Mouse (Mus musculus) midbrain, embryonic 11.5 days (tissue): ENCODE measurements around the gene Tff3. TPM values are rescaled to one million over a fixed set of nuclear protein-coding genes. Genes with fewer than 3 reads are reported as not detected.

ENCODE experiments used
- ATAC-seq: fragments of 200-750 bp; cut with Nextera tagmentation; 2 replicates; pipeline ENCODE4 v1.8.0; 2017; ENCODE audit warnings: moderate TSS enrichment, moderate library complexity; ENCODE audit not compliant: low FRiP score
- DNase-seq: peaks from one replicate; pipeline ENCODE4 v3.0.0; 2015; ENCODE audit warnings: low spot score; ENCODE audit errors: missing footprints
- H3K27ac ChIP-seq: fragments of 300-500 bp; sonication (generic); 2 replicates; pipeline ENCODE4 v1.5.1; 2014; ENCODE audit warnings: low read depth, low read length
- H3K27me3 ChIP-seq: fragments of 300-500 bp; sonication (generic); 2 replicates; pipeline ENCODE4 v1.6.1; 2014; ENCODE audit warnings: mild to moderate bottlenecking, low read length, moderate library complexity, mixed read lengths; ENCODE audit not compliant: control insufficient read depth, insufficient read depth
- H3K36me3 ChIP-seq: fragments of 300-500 bp; sonication (generic); 2 replicates; pipeline ENCODE4 v1.6.1; 2014; ENCODE audit warnings: mild to moderate bottlenecking, low read length, moderate library complexity, mixed read lengths; ENCODE audit not compliant: control insufficient read depth, insufficient read depth
- H3K4me1 ChIP-seq: fragments of 300-500 bp; sonication (generic); 2 replicates; pipeline ENCODE4 v1.6.1; 2014; ENCODE audit warnings: low read length; ENCODE audit not compliant: control insufficient read depth, insufficient read depth
- H3K4me2 ChIP-seq: fragments of 300-500 bp; sonication (generic); 2 replicates; pipeline ENCODE4 v1.6.1; 2014; ENCODE audit warnings: mild to moderate bottlenecking, moderate library complexity
- H3K4me3 ChIP-seq: fragments of 300-500 bp; sonication (generic); 2 replicates; pipeline ENCODE4 v1.5.1; 2014; ENCODE audit warnings: low read depth, low read length
- H3K9ac ChIP-seq: fragments of 300-500 bp; sonication (generic); 2 replicates; pipeline ENCODE4 v1.6.1; 2014; ENCODE audit warnings: low read length
- H3K9me3 ChIP-seq: fragments of 300-500 bp; sonication (generic); 2 replicates; pipeline ENCODE4 v1.6.1; 2016; ENCODE audit warnings: low read length; ENCODE audit not compliant: control insufficient read depth
- WGBS: fragments of 180-500 bp; shearing (Covaris S2); extraction: QIAGEN DNeasy Blood & Tissue Kit; methylation state at CpG from one replicate; pipeline ENCODE4 v1.1.7; 2014; 5-methylcytosine and 5-hydroxymethylcytosine counted together
- polyA plus RNA-seq: library from polyadenylated mRNA; unstranded; fragments of >200 nt; fragmentation: Nextera tagmentation; extraction: Ambion mirVana; gene quantifications from 2 replicates; pipeline ENCODE4 v1.2.1, GENCODE M21; 2014

Gene Tff3
- polyA plus RNA-seq, 1 experiment from 2014 or later: 1.7 TPM

GRCm38 (mm10) chr17:31089848-31090247 lies 39.6 kb downstream of the Tff3 start:
- no peak for ATAC-seq
- H3K4me2 ChIP-seq: no peak overlapping the region
- 79% methylated on average over 8 of the region's 8 CpGs for whole genome bisulfite sequencing
- no peaks in the 10 kb centered on the region for H3K9me3 ChIP-seq
- H3K27me3 ChIP-seq: no peaks in the 10 kb centered on the region
- H3K27ac ChIP-seq: no peak overlapping the region
- no peak overlapping the region for H3K9ac ChIP-seq
- H3K4me1 ChIP-seq: peaks cover 24% of the 10 kb centered on the region
- H3K36me3 ChIP-seq: no peaks in the 10 kb centered on the region
- DNase-seq: peak; percentile 77
- H3K4me3 ChIP-seq: no peak overlapping the region

GRCm38 (mm10) chr17:31088711-31089110 lies 40.7 kb downstream of the Tff3 start:
- Histone ChIP-seq H3K36me3 (no peaks in the 10 kb centered on the region), H3K9ac (no peak overlapping the region), H3K4me2 (no peak overlapping the region), H3K27ac (no peak overlapping the region), H3K9me3 (no peaks in the 10 kb centered on the region), H3K4me3 (no peak overlapping the region), H3K4me1 (peaks cover 24% of the 10 kb centered on the region), H3K27me3 (no peaks in the 10 kb centered on the region)
- WGBS: 55% methylated on average over 5 of the region's 5 CpGs
- ATAC-seq: no peak
- DNase-seq: peak; percentile 83

GRCm38 (mm10) chr17:31086196-31086595 lies 43.2 kb downstream of the Tff3 start:
- 91% methylated on average over 7 of the region's 7 CpGs for WGBS
- Histone ChIP-seq H3K9ac (no peak overlapping the region), H3K4me2 (no peak overlapping the region), H3K27me3 (no peaks in the 10 kb centered on the region), H3K4me1 (peaks cover 21% of the 10 kb centered on the region), H3K9me3 (no peaks in the 10 kb centered on the region), H3K4me3 (no peak overlapping the region), H3K27ac (no peak overlapping the region), H3K36me3 (no peaks in the 10 kb centered on the region)
- ATAC-seq (no peak), DNase-seq (no peak)

GRCm38 (mm10) chr17:31085519-31085918 lies 43.9 kb downstream of the Tff3 start:
- Histone ChIP-seq H3K36me3 (no peaks in the 10 kb centered on the region), H3K27me3 (no peaks in the 10 kb centered on the region), H3K4me3 (no peak overlapping the region), H3K9me3 (no peaks in the 10 kb centered on the region), H3K27ac (no peak overlapping the region), H3K4me1 (peaks cover 15% of the 10 kb centered on the region), H3K9ac (no peak overlapping the region), H3K4me2 (no peak overlapping the region)
- WGBS: 84% methylated on average over 3 of the region's 3 CpGs
- ATAC-seq: no peak
- no peak for DNase-seq

GRCm38 (mm10) chr17:31082296-31083078 lies 47.0 kb downstream of the Tff3 start:
- Histone ChIP-seq H3K9ac (no peak overlapping the region), H3K9me3 (no peaks in the 10 kb centered on the region), H3K4me3 (no peak overlapping the region), H3K36me3 (no peaks in the 10 kb centered on the region), H3K4me2 (no peak overlapping the region), H3K27ac (no peak overlapping the region), H3K4me1 (0 out of 2 replicates have a peak, but pooled peaks cover 2% of the 10 kb centered on the region), H3K27me3 (no peaks in the 10 kb centered on the region)
- DNase-seq (peak; percentile 77), ATAC-seq (no peak)
- 90% methylated on average over 4 of the region's 4 CpGs for WGBS

GRCm38 (mm10) chr17:31079078-31079840 lies 50.2 kb downstream of the Tff3 start:
- no peak for ATAC-seq

GRCm38 (mm10) chr17:31078581-31078980 lies 50.9 kb downstream of the Tff3 start:
- Histone ChIP-seq H3K36me3 (no peaks in the 10 kb centered on the region), H3K27ac (no peak overlapping the region), H3K4me1 (peaks cover 10% of the 10 kb centered on the region), H3K27me3 (no peaks in the 10 kb centered on the region), H3K4me2 (no peak overlapping the region), H3K9ac (no peak overlapping the region), H3K9me3 (no peaks in the 10 kb centered on the region), H3K4me3 (no peak overlapping the region)
- DNase-seq (peak; percentile 78), ATAC-seq (no peak)
- WGBS: 79% methylated on average over 11 of the region's 11 CpGs

More at GRCm38 (mm10) chr17:31079078-31079840, 50.2 kb downstream of the Tff3 start:
- no peak overlapping the region for H3K27ac ChIP-seq
- no peaks in the 10 kb centered on the region for H3K9me3 ChIP-seq
- WGBS: 71% methylated on average over 12 of the region's 12 CpGs
- H3K36me3 ChIP-seq: no peaks in the 10 kb centered on the region
- no peak overlapping the region for H3K4me3 ChIP-seq
- DNase-seq: peak; percentile 76
- H3K27me3 ChIP-seq: no peaks in the 10 kb centered on the region
- no peak overlapping the region for H3K4me2 ChIP-seq
- H3K4me1 ChIP-seq: peaks cover 3% of the 10 kb centered on the region; the same call in 1 of the 2 replicates
- no peak overlapping the region for H3K9ac ChIP-seq

GRCm38 (mm10) chr17:31077561-31077960 lies 51.9 kb downstream of the Tff3 start:
- Histone ChIP-seq H3K4me1 (peaks cover 19% of the 10 kb centered on the region), H3K4me2 (no peak overlapping the region), H3K9me3 (no peaks in the 10 kb centered on the region), H3K4me3 (no peak overlapping the region), H3K27me3 (no peaks in the 10 kb centered on the region), H3K27ac (no peak overlapping the region), H3K36me3 (no peaks in the 10 kb centered on the region), H3K9ac (no peak overlapping the region)
- DNase-seq (no peak), ATAC-seq (no peak)
- 83% methylated on average over 5 of the region's 5 CpGs for WGBS

- no peaks in the 10 kb centered on the region for H3K9me3 ChIP-seq
- DNase-seq: peak; percentile 78
- H3K4me3 ChIP-seq: no peak overlapping the region
- no peaks in the 10 kb centered on the region for H3K27me3 ChIP-seq
- H3K4me2 ChIP-seq: no peak overlapping the region
- no peaks in the 10 kb centered on the region for H3K36me3 ChIP-seq
- H3K9ac ChIP-seq: no peak overlapping the region
- ATAC-seq: no peak
- no peak overlapping the region for H3K27ac ChIP-seq
- WGBS: 89% methylated on average over 5 of the region's 5 CpGs
- H3K4me1 ChIP-seq: peaks cover 22% of the 10 kb centered on the region
Measured at GRCm38 (mm10) chr17:31075471-31075870, 54.0 kb downstream of the Tff3 start.
